ENCODE assay signal across 10 mouse cellular contexts in genomic region chr4:120129233-120129885, GRCm38 (mm10). TPM values are rescaled to one million over a fixed set of nuclear protein-coding genes. Genes with fewer than 3 reads are reported as not detected.
DNase-seq lines count a peak whose midpoint lies in the region; ATAC-seq and TF ChIP-seq lines count a peak whose summit lies in the region.
"Had no signal": no experiment of that assay in that cellular context is flagged by ENCODE, and none has a peak within 500 bp of the region (broad histone marks: within the 10 kb centered on the region; RNA-seq: fewer than 3 reads in every experiment).

No protein-coding gene starts in this region.

- no peak overlapping the region for H3K27ac ChIP-seq in forebrain, embryonic 12.5 days
- H3K27ac ChIP-seq in intestine, embryonic 16.5 days (ENCODE audit: low read length): no peak overlapping the region
- no peak overlapping the region for H3K27ac ChIP-seq in liver, embryonic 14.5 days
- H3K27ac ChIP-seq in neural tube, embryonic 12.5 days: no peak overlapping the region
- H3K27ac ChIP-seq: embryonic facial prominence, embryonic 15.5 days; macrophage had no signal

- no peaks in the 10 kb centered on the region for H3K36me3 ChIP-seq in forebrain, embryonic 12.5 days (replicated peaks)
- H3K36me3 ChIP-seq in intestine, embryonic 16.5 days (ENCODE audit: control insufficient read depth, insufficient read depth, low read length): no peaks in the 10 kb centered on the region
- H3K36me3 ChIP-seq in liver, embryonic 14.5 days (replicated peaks; ENCODE audit: control insufficient read depth, insufficient read depth, low read depth): no peaks in the 10 kb centered on the region
- H3K36me3 ChIP-seq in neural tube, embryonic 12.5 days: no peaks in the 10 kb centered on the region
- H3K36me3 ChIP-seq: embryonic facial prominence, embryonic 15.5 days had no signal

- H3K4me1 ChIP-seq in forebrain, embryonic 12.5 days: 0 out of 2 replicates have a peak, but pooled peaks cover 4% of the 10 kb centered on the region
- H3K4me1 ChIP-seq in intestine, embryonic 16.5 days (ENCODE audit: control insufficient read depth, insufficient read depth, low read length): no peaks in the 10 kb centered on the region
- H3K4me1 ChIP-seq in liver, embryonic 14.5 days (replicated peaks; ENCODE audit: control insufficient read depth in 2 of 2, insufficient read depth in 2 of 2, low read length in 1 of 2): no peaks in the 10 kb centered on the region
- H3K4me1 ChIP-seq in neural tube, embryonic 12.5 days: 0 out of 2 replicates have a peak, but pooled peaks cover 8% of the 10 kb centered on the region

- H3K27me3 ChIP-seq in forebrain, embryonic 12.5 days: 0 out of 2 replicates have a peak, but pooled peaks cover 3% of the 10 kb centered on the region
- no peaks in the 10 kb centered on the region for H3K27me3 ChIP-seq in intestine, embryonic 16.5 days (replicated peaks; ENCODE audit: control insufficient read depth, insufficient read depth, low read length)
- no peaks in the 10 kb centered on the region for H3K27me3 ChIP-seq in liver, embryonic 14.5 days (ENCODE audit: control insufficient read depth, insufficient read depth, low read length)
- no peaks in the 10 kb centered on the region for H3K27me3 ChIP-seq in neural tube, embryonic 12.5 days (replicated peaks)
- H3K27me3 ChIP-seq: embryonic facial prominence, embryonic 15.5 days had no signal

- no peak overlapping the region for H3K4me3 ChIP-seq in forebrain, embryonic 12.5 days (replicated peaks)
- H3K4me3 ChIP-seq in intestine, embryonic 16.5 days (ENCODE audit: low read length): no peak overlapping the region
- no peak overlapping the region for H3K4me3 ChIP-seq in liver, embryonic 14.5 days (ENCODE audit: insufficient read depth in 1 of 2, low read depth in 2 of 2, low read length in 2 of 2)
- H3K4me3 ChIP-seq in neural tube, embryonic 12.5 days: no peak overlapping the region
- H3K4me3 ChIP-seq: embryonic facial prominence, embryonic 15.5 days had no signal

- TF ChIP-seq CTCF in liver, embryonic 14.5 days (IDR thresholded peaks at IDR 0.05; ENCODE audit: low read depth): peak; percentile 86

- H3K9me3 ChIP-seq in forebrain, embryonic 12.5 days: no peaks in the 10 kb centered on the region
- H3K9me3 ChIP-seq in intestine, embryonic 16.5 days (ENCODE audit: control insufficient read depth, low read length): no peaks in the 10 kb centered on the region
- H3K9me3 ChIP-seq in liver, embryonic 14.5 days (ENCODE audit: control insufficient read depth, low read length): no peaks in the 10 kb centered on the region
- H3K9me3 ChIP-seq in neural tube, embryonic 12.5 days: no peaks in the 10 kb centered on the region
- H3K9me3 ChIP-seq: embryonic facial prominence, embryonic 15.5 days had no signal

- H3K4me2 ChIP-seq in forebrain, embryonic 12.5 days: no peak overlapping the region
- H3K4me2 ChIP-seq in intestine, embryonic 16.5 days (ENCODE audit: low read depth, low read length): no peak overlapping the region
- no peak overlapping the region for H3K4me2 ChIP-seq in liver, embryonic 14.5 days (ENCODE audit: low read depth)
- H3K4me2 ChIP-seq in neural tube, embryonic 12.5 days (replicated peaks): no peak overlapping the region
- H3K4me2 ChIP-seq: embryonic facial prominence, embryonic 15.5 days had no signal

- H3K9ac ChIP-seq in forebrain, embryonic 12.5 days: no peak overlapping the region
- H3K9ac ChIP-seq in intestine, embryonic 16.5 days (ENCODE audit: low read depth, low read length): no peak overlapping the region
- H3K9ac ChIP-seq in liver, embryonic 14.5 days (replicated peaks): no peak overlapping the region
- no peak overlapping the region for H3K9ac ChIP-seq in neural tube, embryonic 12.5 days
- H3K9ac ChIP-seq: embryonic facial prominence, embryonic 15.5 days had no signal

- 58% methylated on average over 4 of the region's 4 CpGs for WGBS in forebrain, embryonic 12.5 days
- 47% methylated on average over 4 of the region's 4 CpGs for WGBS in intestine, embryonic 16.5 days
- 33% methylated on average over 4 of the region's 4 CpGs for WGBS in liver, embryonic 14.5 days (ENCODE audit: insufficient replicate concordance)
- 46% methylated on average over 4 of the region's 4 CpGs for WGBS in neural tube, embryonic 12.5 days

- DNase-seq in ovary, postnatal 36 days (ENCODE audit: low spot score): peak; percentile 52
- no peak for DNase-seq in ovary, postnatal 10 days (ENCODE audit: low spot score)
- DNase-seq in c-Kit-positive CD71-positive TER-119-negative erythroid progenitor cells, embryonic 14.5 days (ENCODE audit: low read depth): peak; percentile 8
- DNase-seq in liver, embryonic 14.5 days (ENCODE audit: low read depth in 3 of 3, low spot score in 3 of 3): no peak
- peak; percentile 54 for DNase-seq in thymus, postnatal 25 days

- ATAC-seq in forebrain, embryonic 12.5 days (ENCODE audit: low FRiP score): peak; percentile 74
- ATAC-seq in intestine, embryonic 16.5 days: peak; percentile 59; the same call in 1 of the 2 replicates
- ATAC-seq in liver, embryonic 14.5 days (ENCODE audit: insufficient read depth): no peak
- ATAC-seq in neural tube, embryonic 12.5 days (ENCODE audit: low FRiP score, low read depth): peak; percentile 64; the same call in 1 of the 2 replicates

- TF ChIP-seq EP300 in liver, embryonic 14.5 days (IDR thresholded peaks at IDR 0.05; ENCODE audit: low read depth): no peak

RNA-seq across cellular contexts. Expression of gene Edn2, which starts 31.6 kb away (rescaled TPM):
- polyA plus RNA-seq in forebrain, embryonic 12.5 days (2016; fragmentation: Nextera tagmentation; extraction: Ambion mirVana): 0.22 TPM in 1 of 2 replicates, not detected in the other
- 5.3 and 5.8 TPM in 2 replicates for polyA plus RNA-seq in intestine, embryonic 16.5 days (2015; fragmentation: Nextera tagmentation; extraction: Ambion mirVana)
- polyA plus RNA-seq in liver, embryonic 14.5 days (2012; rRNA removed): 0.06 TPM in 1 of 2 replicates, not detected in the other
- polyA plus RNA-seq in liver, embryonic 14.5 days (2014; fragmentation: Nextera tagmentation; extraction: Ambion mirVana): 0.06 TPM in 1 of 2 replicates, not detected in the other
- 0.27 TPM in 1 of 2 replicates, not detected in the other for polyA plus RNA-seq in neural tube, embryonic 12.5 days (2016; fragmentation: Nextera tagmentation; extraction: Ambion mirVana)
- polyA plus RNA-seq: macrophage had no signal

Comparison
In these comparisons a context has a peak if more than half of its experiments do, and no peak if none do; other contexts are left out.
1. DNase-seq: peak in ovary, postnatal 36 days (single experiment), c-Kit-positive CD71-positive TER-119-negative erythroid progenitor cells, embryonic 14.5 days (single experiment) and thymus, postnatal 25 days (single experiment); none in ovary, postnatal 10 days (single experiment) and liver, embryonic 14.5 days (0 of 3).